Mouse (Mus musculus): ENCODE data around the gene Foxd2.

DNA sequence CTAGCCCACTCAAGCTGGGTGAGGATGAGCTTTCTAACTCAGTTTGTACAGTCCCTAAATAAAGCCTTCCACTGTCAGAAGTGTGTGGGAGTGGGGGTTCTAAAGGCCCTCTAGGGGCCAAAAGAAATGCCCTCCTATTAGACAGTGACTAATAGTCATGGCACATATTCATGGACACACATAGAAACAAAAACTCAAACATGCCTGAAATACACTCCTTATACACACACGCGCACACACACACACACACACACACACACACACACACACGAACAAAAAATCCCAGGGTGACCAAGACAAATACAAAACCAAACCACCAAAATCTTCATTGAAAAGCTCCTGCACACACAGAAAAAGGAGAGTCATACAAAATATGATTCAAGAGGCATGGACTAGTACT lies 3.2 kb downstream of the Foxd2 start:
- no peak for TF ChIP-seq CTCF (IDR thresholded peaks at IDR 0.05)
- no peak for TF ChIP-seq POLR2A (IDR thresholded peaks at IDR 0.05; ENCODE audit: insufficient read depth, low read depth, low read length)
- no peak for TF ChIP-seq EP300 (IDR thresholded peaks at IDR 0.05; ENCODE audit: insufficient read depth, low read depth, low read length)

Data from heart, adult 2 months (tissue).